Mouse (Mus musculus) neural tube, embryonic 14.5 days (tissue): Measurements from ENCODE around the gene Unc119. TPM values are rescaled to one million over a fixed set of nuclear protein-coding genes. Genes with fewer than 3 reads are reported as not detected.

Source experiments
- ATAC-seq: fragments of 200-750 bp; cut with Nextera tagmentation; 2 replicates; pipeline ENCODE4 v1.8.0; 2017; ENCODE audit warnings: low read depth, mild to moderate bottlenecking, moderate TSS enrichment, moderate library complexity
- H3K27ac ChIP-seq: fragments of 300-500 bp; sonication (generic); 2 replicates; pipeline ENCODE4 v1.5.1; 2014; ENCODE audit warnings: low read depth, mild to moderate bottlenecking, control low read depth, low read length, moderate library complexity, mixed read lengths
- H3K27me3 ChIP-seq: fragments of 300-500 bp; sonication (generic); 2 replicates; pipeline ENCODE4 v1.6.1; 2014; ENCODE audit warnings: low read length; ENCODE audit not compliant: control insufficient read depth, insufficient read depth
- H3K36me3 ChIP-seq: fragments of 300-500 bp; sonication (generic); 2 replicates; pipeline ENCODE4 v1.6.1; 2014; ENCODE audit warnings: low read length, mixed read lengths; ENCODE audit not compliant: control insufficient read depth, insufficient read depth
- H3K4me1 ChIP-seq: fragments of 300-500 bp; sonication (generic); 2 replicates; pipeline ENCODE4 v1.6.1; 2014; ENCODE audit warnings: low read length; ENCODE audit not compliant: control insufficient read depth, insufficient read depth
- H3K4me2 ChIP-seq: fragments of 300-500 bp; sonication (generic); 2 replicates; pipeline ENCODE4 v1.6.1; 2014; ENCODE audit warnings: mild to moderate bottlenecking, low read depth, low read length, control low read depth
- H3K4me3 ChIP-seq: fragments of 300-500 bp; sonication (generic); 2 replicates; pipeline ENCODE4 v1.5.1; 2014; ENCODE audit warnings: low read depth, low read length, control low read depth, mixed read lengths
- H3K9ac ChIP-seq: fragments of 300-500 bp; sonication (generic); replicated peaks from 2 replicates; pipeline ENCODE4 v1.6.1; 2014; ENCODE audit warnings: low read depth, mild to moderate bottlenecking, control low read depth, low read length, mixed read lengths
- H3K9me3 ChIP-seq: fragments of 300-500 bp; sonication (generic); 2 replicates; pipeline ENCODE4 v1.6.1; 2016; ENCODE audit warnings: low read length; ENCODE audit not compliant: control insufficient read depth
- whole genome bisulfite sequencing: fragments of 180-500 bp; shearing (Covaris S2); extraction: QIAGEN DNeasy Blood & Tissue Kit; methylation state at CpG from one replicate; pipeline ENCODE4 v1.1.7; 2014; 5-methylcytosine and 5-hydroxymethylcytosine counted together
- polyA plus RNA-seq: library from polyadenylated mRNA; unstranded; fragments of >200 nt; fragmentation: Nextera tagmentation; extraction: Ambion mirVana; gene quantifications from 2 replicates; pipeline ENCODE4 v1.2.1, GENCODE M21; 2014

Unc119 gene
- polyA plus RNA-seq, 1 experiment from 2014 or later: 91.5 TPM

DNA sequence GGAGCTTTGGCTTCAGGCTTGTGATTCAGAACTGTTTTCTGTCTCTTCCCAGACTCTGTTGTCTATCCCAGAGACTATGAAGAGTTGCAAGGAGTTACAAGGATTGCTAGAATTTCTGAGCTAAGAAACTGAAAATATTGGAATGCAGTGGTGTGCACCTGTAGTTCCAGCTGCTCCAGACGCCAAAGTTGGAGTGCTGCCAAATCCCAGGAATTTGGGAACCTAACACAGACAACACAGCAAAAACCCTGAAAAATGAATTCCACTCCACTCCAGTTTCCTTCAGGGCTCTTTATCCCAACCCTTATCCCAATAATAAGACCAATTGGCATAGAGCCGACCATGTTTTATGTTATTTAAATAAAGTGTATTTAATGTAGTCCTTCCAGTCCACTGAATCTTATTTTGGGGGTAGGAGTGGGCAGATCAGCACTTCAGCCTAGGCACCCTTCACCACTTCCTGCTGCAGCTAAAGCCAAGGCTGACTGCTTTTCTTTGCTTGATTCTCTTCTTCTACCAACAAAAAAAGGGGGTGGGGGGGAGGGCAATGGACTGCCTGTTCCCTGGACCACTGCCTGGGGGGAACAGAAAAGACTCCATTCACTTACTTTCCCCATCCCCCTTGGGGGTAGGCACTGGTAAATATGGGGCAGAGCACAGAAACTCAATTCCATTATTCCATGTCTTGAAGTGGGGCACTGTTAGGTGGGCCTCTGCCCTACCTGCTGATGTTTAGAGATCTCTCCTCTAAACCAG, 21.0 kb upstream of the Unc119 start:
- peak; percentile 54 for ATAC-seq
- peaks cover 8% of the 10 kb centered on the region; the same call in 1 of the 2 replicates for H3K4me1 ChIP-seq
- no peak overlapping the region for H3K9ac ChIP-seq
- H3K4me3 ChIP-seq: peak overlapping the region; percentile 25; the same call in 1 of the 2 replicates
- peak overlapping the region; percentile 72 for H3K27ac ChIP-seq
- WGBS: 47% methylated on average over 2 of the region's 2 CpGs
- no peaks in the 10 kb centered on the region for H3K9me3 ChIP-seq
- H3K4me2 ChIP-seq: peak overlapping the region; percentile 35; the same call in 1 of the 2 replicates
- H3K36me3 ChIP-seq: no peaks in the 10 kb centered on the region
- no peaks in the 10 kb centered on the region for H3K27me3 ChIP-seq

- peak; percentile 90 for ATAC-seq
- H3K4me2 ChIP-seq: peak within 1 kb of the TSS; percentile 35
- no peaks in the 10 kb centered on the region for H3K9me3 ChIP-seq
- peaks cover 8% of the 10 kb centered on the region; the same call in 1 of the 2 replicates for H3K4me1 ChIP-seq
- peak within 1 kb of the TSS; percentile 72 for H3K27ac ChIP-seq
- 4% methylated on average over 15 of the region's 15 CpGs for WGBS
- 0 out of 2 replicates have a peak within 1 kb of the TSS, but pooled peaks have one; percentile 25 for H3K9ac ChIP-seq
- no peaks in the 10 kb centered on the region for H3K27me3 ChIP-seq
- peak within 1 kb of the TSS; percentile 25 for H3K4me3 ChIP-seq
- H3K36me3 ChIP-seq: no peaks in the 10 kb centered on the region
Measured at GRCm38 (mm10) chr11:78322860-78323259, 20.4 kb upstream of the Unc119 start, which contains the start of gene Aldoc. Gene Aldoc (plus strand): TSS chr11:78322968.

DNA sequence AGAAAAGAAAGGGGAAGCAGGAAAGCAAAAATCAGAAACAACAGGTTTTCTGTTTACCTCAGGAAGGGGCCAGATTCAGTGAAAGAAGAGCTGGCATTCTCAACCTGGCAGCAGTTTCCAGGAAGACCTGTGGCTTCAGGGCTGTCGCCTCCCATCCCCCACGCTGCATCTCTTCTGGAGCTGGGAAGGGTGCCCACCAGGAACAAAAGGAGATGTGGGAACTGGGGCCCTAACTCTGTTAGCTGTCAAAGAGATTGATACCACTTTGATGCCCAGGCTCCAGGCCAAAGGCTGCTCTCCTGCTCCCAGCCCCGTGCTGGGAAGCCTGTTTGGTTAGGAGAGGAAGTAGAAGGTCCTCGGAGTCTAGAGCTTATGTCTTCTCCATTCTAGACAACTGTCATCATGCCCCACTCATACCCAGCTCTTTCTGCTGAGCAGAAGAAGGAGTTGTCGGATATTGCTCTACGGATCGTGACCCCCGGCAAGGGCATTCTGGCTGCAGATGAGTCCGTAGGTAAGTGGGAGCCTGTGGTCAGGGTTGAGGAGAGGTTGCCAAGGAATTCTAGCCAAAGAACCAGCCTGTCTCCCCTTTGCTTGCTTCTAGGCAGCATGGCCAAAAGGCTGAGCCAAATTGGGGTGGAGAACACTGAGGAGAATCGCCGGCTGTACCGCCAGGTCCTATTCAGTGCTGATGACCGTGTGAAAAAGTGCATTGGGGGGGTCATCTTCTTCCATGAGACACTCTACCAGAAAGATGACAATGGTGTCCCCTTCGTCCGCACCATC, 19.1 kb upstream of the Unc119 start:
- Histone ChIP-seq H3K27ac (0 out of 2 replicates have a peak overlapping the region, but pooled peaks have one; percentile 22), H3K36me3 (no peaks in the 10 kb centered on the region), H3K4me3 (peak overlapping the region; percentile 4; the same call in 1 of the 2 replicates), H3K4me1 (peaks cover 13% of the 10 kb centered on the region), H3K27me3 (no peaks in the 10 kb centered on the region), H3K4me2 (peak overlapping the region; percentile 35; the same call in 1 of the 2 replicates), H3K9ac (no peak overlapping the region; the same call in 1 of the 2 replicates), H3K9me3 (no peaks in the 10 kb centered on the region)
- 0 out of 2 replicates have a peak, but pooled peaks have one; percentile 47 for ATAC-seq
- WGBS: 71% methylated on average over 15 of the region's 15 CpGs

DNA sequence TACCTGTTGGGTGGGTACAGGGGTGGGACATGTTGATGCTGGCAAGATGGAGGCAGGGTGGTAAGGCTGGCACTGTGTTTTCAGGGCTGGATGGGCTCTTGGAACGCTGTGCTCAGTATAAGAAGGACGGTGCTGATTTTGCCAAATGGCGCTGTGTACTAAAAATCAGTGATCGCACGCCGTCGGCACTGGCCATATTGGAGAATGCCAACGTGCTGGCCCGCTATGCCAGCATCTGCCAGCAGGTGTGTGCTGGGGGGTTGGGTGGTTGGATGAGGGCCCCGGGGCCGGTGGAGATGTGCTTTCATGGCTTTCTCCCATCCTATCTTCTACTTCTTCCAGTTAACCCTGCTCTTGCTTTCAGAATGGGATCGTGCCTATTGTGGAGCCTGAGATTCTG, 18.3 kb upstream of the Unc119 start:
- no peaks in the 10 kb centered on the region for H3K9me3 ChIP-seq
- peak overlapping the region; percentile 35; the same call in 1 of the 2 replicates for H3K4me2 ChIP-seq
- peaks cover 18% of the 10 kb centered on the region for H3K4me1 ChIP-seq
- no peaks in the 10 kb centered on the region for H3K36me3 ChIP-seq
- H3K27me3 ChIP-seq: no peaks in the 10 kb centered on the region
- no peak overlapping the region for H3K27ac ChIP-seq
- ATAC-seq: no peak
- H3K4me3 ChIP-seq: peak overlapping the region; percentile 4; the same call in 1 of the 2 replicates
- H3K9ac ChIP-seq: no peak overlapping the region
- 95% methylated on average over 12 of the region's 12 CpGs for WGBS

DNA sequence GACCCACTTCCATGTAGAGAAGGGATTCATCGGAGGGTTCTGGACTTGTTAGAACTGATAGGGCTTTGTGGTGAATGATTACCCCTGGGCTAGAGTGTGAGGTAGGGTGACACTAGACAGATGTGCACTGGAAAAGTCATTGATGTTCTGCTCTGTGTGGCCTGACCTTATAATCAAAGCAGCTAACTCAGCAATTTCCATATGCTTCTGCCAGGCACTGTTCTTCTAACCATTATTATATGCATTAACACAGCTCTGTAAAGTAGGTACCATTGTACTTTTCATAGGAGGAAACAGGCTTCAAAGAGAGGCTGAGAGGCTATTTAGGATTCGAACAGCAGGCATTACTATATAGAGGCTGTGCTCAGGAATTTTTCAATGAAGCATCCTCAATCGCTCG, 16.1 kb upstream of the Unc119 start:
- no peaks in the 10 kb centered on the region for H3K36me3 ChIP-seq
- no peaks in the 10 kb centered on the region for H3K9me3 ChIP-seq
- WGBS: 92% methylated on average over 4 of the region's 4 CpGs
- H3K4me2 ChIP-seq: no peak overlapping the region
- no peaks in the 10 kb centered on the region for H3K27me3 ChIP-seq
- peaks cover 18% of the 10 kb centered on the region for H3K4me1 ChIP-seq
- H3K27ac ChIP-seq: no peak overlapping the region
- no peak overlapping the region for H3K4me3 ChIP-seq
- H3K9ac ChIP-seq: no peak overlapping the region
- no peak for ATAC-seq

GRCm38 (mm10) chr11:78327634-78328511, 15.4 kb upstream of the Unc119 start, which contains the start of gene Pigs:
Gene Pigs (plus strand): TSS chr11:78328415.
- H3K27me3 ChIP-seq: no peaks in the 10 kb centered on the region
- H3K9me3 ChIP-seq: no peaks in the 10 kb centered on the region
- peak within 1 kb of the TSS; percentile 77 for H3K9ac ChIP-seq
- H3K4me1 ChIP-seq: peaks cover 14% of the 10 kb centered on the region
- ATAC-seq: peak; percentile 95
- H3K4me2 ChIP-seq: peak within 1 kb of the TSS; percentile 93
- no peak within 1 kb of the TSS for H3K27ac ChIP-seq
- peak within 1 kb of the TSS; percentile 88 for H3K4me3 ChIP-seq
- H3K36me3 ChIP-seq: no peaks in the 10 kb centered on the region
- 15% methylated on average over 33 of the region's 37 CpGs for WGBS

- ATAC-seq: peak; percentile 75
- H3K36me3 ChIP-seq: no peaks in the 10 kb centered on the region
- peak overlapping the region; percentile 77 for H3K9ac ChIP-seq
- H3K4me2 ChIP-seq: peak overlapping the region; percentile 93
- H3K9me3 ChIP-seq: no peaks in the 10 kb centered on the region
- H3K4me3 ChIP-seq: peak overlapping the region; percentile 88
- 1% methylated on average over 40 of the region's 41 CpGs for WGBS
- H3K27ac ChIP-seq: no peak overlapping the region
- H3K4me1 ChIP-seq: peaks cover 10% of the 10 kb centered on the region
- H3K27me3 ChIP-seq: no peaks in the 10 kb centered on the region
Measured at GRCm38 (mm10) chr11:78328512-78329056, 14.7 kb upstream of the Unc119 start.

DNA sequence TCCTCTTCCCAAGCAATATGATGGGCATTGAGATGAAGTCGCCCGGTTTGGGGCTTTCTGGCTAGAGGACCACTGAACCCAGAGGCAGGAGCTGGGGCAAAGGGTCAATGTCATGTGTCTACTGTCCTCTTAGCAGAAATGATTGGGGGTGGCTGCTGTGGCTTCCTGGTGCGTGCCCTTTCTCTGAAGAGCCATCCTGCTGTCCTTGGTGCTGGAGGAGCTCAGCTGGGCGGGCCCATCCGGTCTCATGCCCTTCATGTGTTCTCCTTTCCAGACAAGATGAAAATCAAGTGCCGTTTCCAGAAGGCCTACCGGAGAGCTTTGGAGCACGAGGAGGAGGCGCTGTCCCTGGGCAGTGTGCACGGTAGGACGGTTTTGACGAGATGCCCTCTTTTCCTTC, 10.6 kb upstream of the Unc119 start:
- H3K36me3 ChIP-seq: 0 out of 2 replicates have a peak, but pooled peaks cover 11% of the 10 kb centered on the region
- H3K9ac ChIP-seq: no peak overlapping the region
- H3K9me3 ChIP-seq: no peaks in the 10 kb centered on the region
- H3K4me2 ChIP-seq: no peak overlapping the region
- H3K4me1 ChIP-seq: peaks cover 10% of the 10 kb centered on the region
- no peak overlapping the region for H3K27ac ChIP-seq
- no peak for ATAC-seq
- H3K27me3 ChIP-seq: no peaks in the 10 kb centered on the region
- 97% methylated on average over 12 of the region's 12 CpGs for WGBS
- no peak overlapping the region for H3K4me3 ChIP-seq
